Mouse (Mus musculus): ENCODE measurements around the gene Hebp1. TPM values are rescaled to one million over a fixed set of nuclear protein-coding genes. Genes with fewer than 3 reads are reported as not detected.
A peak's percentile ranks its signal among the peaks of the same experiment; 100 is the strongest.

Hebp1 gene
- polyA plus RNA-seq, 1 experiment from 2014 or later = 27.1 TPM

DNA sequence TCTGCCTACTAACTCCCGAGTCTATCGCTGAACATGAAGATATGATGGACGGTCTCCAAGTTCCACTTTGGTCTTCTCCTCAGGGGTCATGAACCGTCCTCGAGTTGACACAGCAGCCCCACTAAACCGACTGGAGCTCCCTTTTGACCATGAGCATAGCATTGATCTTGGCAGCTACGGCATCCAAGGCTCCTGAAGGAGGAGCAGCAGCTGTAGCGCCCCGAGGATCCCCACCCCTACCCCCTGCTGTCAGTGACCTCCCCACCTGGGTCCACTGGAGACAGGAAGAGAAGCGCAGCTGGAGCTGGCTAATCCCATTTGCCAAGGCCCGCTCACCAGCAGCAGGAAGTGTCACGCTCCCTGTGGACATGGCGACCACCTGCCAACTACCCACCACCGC, 26.1 kb downstream of the Hebp1 start:
- H3K4me2 ChIP-seq = no peak overlapping the region
- peaks cover 12% of the 10 kb centered on the region for H3K4me1 ChIP-seq
- no peak for ATAC-seq (replicated peaks; ENCODE audit: low FRiP score)
- no peak overlapping the region for H3K4me3 ChIP-seq (replicated peaks)
- H3K36me3 ChIP-seq = no peaks in the 10 kb centered on the region
- no peak overlapping the region for H3K9ac ChIP-seq
- no peaks in the 10 kb centered on the region for H3K9me3 ChIP-seq (replicated peaks)
- WGBS = 77% methylated on average over 14 of the region's 14 CpGs
- H3K27ac ChIP-seq = no peak overlapping the region
- no peaks in the 10 kb centered on the region for H3K27me3 ChIP-seq

DNA sequence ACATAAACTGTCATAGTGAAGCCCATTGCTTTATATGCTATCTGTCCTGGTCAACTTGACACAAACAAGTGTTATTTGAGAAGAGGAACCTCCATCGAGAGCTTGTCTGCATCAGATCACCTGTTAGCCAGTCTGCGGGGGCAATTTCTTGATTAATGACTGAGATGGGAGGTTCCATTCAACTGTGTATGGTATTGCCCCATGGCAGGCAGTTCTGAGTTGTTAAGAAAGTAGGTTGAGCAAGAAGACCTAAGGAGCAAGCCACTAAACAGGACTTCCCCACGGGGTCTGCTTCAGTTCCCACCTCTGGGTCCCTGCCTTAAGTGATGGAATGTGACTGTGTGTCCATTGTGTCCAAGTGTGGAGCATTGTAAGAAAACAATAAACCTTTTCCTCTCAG, 28.6 kb downstream of the Hebp1 start:
- H3K4me3 ChIP-seq (replicated peaks) = no peak overlapping the region
- no peak for ATAC-seq (replicated peaks; ENCODE audit: low FRiP score)
- H3K36me3 ChIP-seq = no peaks in the 10 kb centered on the region
- H3K4me2 ChIP-seq = no peak overlapping the region
- H3K9me3 ChIP-seq (replicated peaks) = no peaks in the 10 kb centered on the region
- H3K27ac ChIP-seq = no peak overlapping the region
- peaks cover 24% of the 10 kb centered on the region for H3K4me1 ChIP-seq
- H3K9ac ChIP-seq = no peak overlapping the region
- no peaks in the 10 kb centered on the region for H3K27me3 ChIP-seq
- WGBS = 79% methylated on average over 3 of the region's 3 CpGs

DNA sequence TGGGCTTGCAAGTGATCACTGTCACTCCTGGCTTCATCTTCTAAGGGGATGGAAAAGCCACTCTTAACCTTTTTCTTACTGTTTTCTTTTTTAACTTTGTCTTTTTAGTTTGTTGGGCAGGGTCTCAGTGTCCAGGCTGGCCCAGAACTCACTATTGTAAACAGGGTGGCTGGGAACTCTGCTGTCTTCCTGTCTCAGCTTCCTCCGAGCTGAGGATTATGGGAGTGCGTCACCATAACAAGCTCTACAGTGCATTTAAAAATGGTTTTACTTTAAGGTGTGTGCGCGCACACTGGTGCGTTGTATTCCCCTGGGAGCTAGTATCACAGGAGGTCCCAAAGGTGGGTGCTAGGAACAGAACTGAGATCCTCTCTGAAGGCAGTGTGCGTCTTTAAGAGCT, 29.4 kb downstream of the Hebp1 start:
- Histone ChIP-seq H3K27ac (peak overlapping the region; percentile 94), H3K4me3 (replicated peaks) (peak overlapping the region; percentile 70), H3K27me3 (no peaks in the 10 kb centered on the region), H3K36me3 (no peaks in the 10 kb centered on the region), H3K9ac (peak overlapping the region; percentile 66), H3K4me1 (peaks cover 24% of the 10 kb centered on the region), H3K9me3 (replicated peaks) (no peaks in the 10 kb centered on the region), H3K4me2 (peak overlapping the region; percentile 93)
- 79% methylated on average over 6 of the region's 6 CpGs for WGBS
- no peak for ATAC-seq (replicated peaks; ENCODE audit: low FRiP score)

DNA sequence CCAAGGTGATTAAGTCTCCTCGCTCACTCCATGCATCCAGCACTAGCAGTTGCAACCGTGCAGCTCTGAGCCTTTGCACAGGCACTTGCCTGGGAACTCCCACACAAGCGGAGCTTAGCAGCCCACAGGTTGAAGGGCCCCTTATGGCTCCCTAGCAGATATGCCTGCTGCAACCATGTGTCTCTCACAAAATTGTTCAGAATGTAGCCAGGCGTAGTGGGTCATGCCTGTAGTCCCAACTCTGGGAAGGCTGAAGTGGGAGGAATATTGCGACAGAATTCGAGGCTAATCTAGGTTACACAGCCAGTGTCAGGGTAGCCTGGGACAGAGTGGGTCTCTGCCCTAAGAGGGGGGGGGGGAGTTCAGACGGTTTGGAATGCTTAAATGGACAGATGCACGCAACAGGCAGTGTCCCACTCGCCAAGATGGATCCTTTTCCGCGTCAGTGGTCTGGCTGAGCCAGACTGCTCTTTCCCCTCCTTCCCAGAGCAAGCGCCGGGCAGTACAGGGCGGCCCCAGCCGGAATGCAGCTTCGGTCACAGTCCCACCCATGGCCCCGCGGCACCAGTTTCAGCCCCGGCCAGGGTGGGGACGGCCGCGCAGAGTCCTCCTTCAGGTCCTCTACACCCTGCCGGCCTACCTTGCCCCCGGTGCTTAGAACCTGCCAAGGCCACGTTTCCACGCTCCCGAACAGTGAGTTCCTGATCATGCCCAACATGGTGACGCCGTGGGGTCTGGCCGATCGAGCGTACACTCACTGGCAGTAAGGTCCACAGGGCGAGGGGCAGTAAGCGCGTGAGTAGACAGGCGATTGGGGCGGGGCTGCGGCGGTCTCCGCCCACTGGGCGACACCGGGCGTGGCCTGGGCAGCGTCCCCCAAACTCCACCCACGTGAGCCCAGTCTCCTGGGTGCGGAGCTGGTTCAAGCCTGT, 30.2 kb downstream of the Hebp1 start:
- Histone ChIP-seq H3K4me2 (peak overlapping the region; percentile 93), H3K4me1 (peaks cover 27% of the 10 kb centered on the region), H3K9me3 (replicated peaks) (no peaks in the 10 kb centered on the region), H3K4me3 (replicated peaks) (peak overlapping the region; percentile 70), H3K9ac (peak overlapping the region; percentile 66), H3K27me3 (no peaks in the 10 kb centered on the region), H3K27ac (peak overlapping the region; percentile 94), H3K36me3 (no peaks in the 10 kb centered on the region)
- peak; percentile 95 for ATAC-seq (replicated peaks; ENCODE audit: low FRiP score)
- 3% methylated on average over 46 of the region's 46 CpGs for WGBS

DNA sequence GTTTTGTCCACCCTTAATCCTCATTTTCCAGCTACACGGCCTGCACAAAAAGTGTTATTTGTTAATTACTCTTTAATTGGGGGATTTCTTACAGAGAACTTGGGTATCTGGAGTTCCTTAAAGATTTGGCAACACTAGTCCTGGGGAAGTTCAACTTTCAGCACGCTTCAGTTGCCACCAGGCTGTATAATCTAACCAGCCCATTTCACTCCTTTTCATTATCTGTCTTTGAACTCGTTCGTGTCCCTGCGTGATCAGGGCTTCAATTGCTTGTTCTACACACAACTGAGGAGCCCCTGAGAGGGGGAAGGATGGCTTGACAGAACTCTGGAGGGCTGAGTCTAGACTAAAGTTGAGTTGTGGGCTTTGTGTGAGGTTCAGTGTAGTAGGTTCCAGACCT, 31.1 kb downstream of the Hebp1 start:
- ATAC-seq (replicated peaks; ENCODE audit: low FRiP score) = no peak
- Histone ChIP-seq H3K4me2 (peak overlapping the region; percentile 93), H3K4me3 (replicated peaks) (peak overlapping the region; percentile 70; the same call in 1 of the 2 replicates), H3K4me1 (peaks cover 27% of the 10 kb centered on the region), H3K27me3 (no peaks in the 10 kb centered on the region), H3K9ac (0 out of 2 replicates have a peak overlapping the region, but pooled peaks have one; percentile 66), H3K27ac (peak overlapping the region; percentile 94; the same call in 1 of the 2 replicates), H3K9me3 (replicated peaks) (no peaks in the 10 kb centered on the region), H3K36me3 (no peaks in the 10 kb centered on the region)
- 63% methylated on average over 5 of the region's 5 CpGs for WGBS

DNA sequence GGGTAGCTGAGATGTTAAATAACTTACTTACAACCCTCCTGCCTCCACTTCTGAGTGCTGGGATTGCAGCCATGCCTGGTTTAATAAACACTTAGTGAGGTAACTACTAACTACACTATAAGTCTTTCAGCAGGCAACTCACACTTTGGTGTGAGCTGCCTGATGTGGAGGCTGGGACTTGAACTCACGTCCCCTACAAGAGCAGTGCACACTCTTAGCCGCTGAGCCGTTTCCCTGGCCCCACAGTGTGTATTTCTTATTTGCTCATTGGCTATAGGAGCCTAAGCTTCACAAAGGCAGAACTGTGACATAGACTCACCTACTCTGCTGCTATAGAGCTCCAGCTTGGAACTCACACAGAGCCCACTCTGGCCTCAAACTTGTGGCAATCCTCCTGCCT, 31.6 kb downstream of the Hebp1 start:
- ATAC-seq (replicated peaks; ENCODE audit: low FRiP score) = no peak
- no peaks in the 10 kb centered on the region for H3K27me3 ChIP-seq
- 0 out of 2 replicates have a peak overlapping the region, but pooled peaks have one; percentile 4 for H3K27ac ChIP-seq
- H3K9me3 ChIP-seq (replicated peaks) = no peaks in the 10 kb centered on the region
- no peaks in the 10 kb centered on the region for H3K36me3 ChIP-seq
- H3K4me3 ChIP-seq (replicated peaks) = no peak overlapping the region
- no peak overlapping the region for H3K9ac ChIP-seq
- WGBS = 77% methylated on average over 3 of the region's 3 CpGs
- no peak overlapping the region for H3K4me2 ChIP-seq
- H3K4me1 ChIP-seq = peaks cover 27% of the 10 kb centered on the region

- no peaks in the 10 kb centered on the region for H3K36me3 ChIP-seq
- H3K4me3 ChIP-seq (replicated peaks) = no peak overlapping the region
- 78% methylated on average over 2 of the region's 2 CpGs for WGBS
- ATAC-seq (replicated peaks; ENCODE audit: low FRiP score) = no peak; the same call in 1 of the 2 replicates
- no peaks in the 10 kb centered on the region for H3K27me3 ChIP-seq
- H3K4me1 ChIP-seq = peaks cover 27% of the 10 kb centered on the region
- H3K4me2 ChIP-seq = no peak overlapping the region
- H3K9ac ChIP-seq = no peak overlapping the region
- H3K9me3 ChIP-seq (replicated peaks) = no peaks in the 10 kb centered on the region
- H3K27ac ChIP-seq = no peak overlapping the region
Observed at GRCm38 (mm10) chr6:135165706-135166105, 32.1 kb downstream of the Hebp1 start.

GRCm38 (mm10) chr6:135165191-135165590, 32.6 kb downstream of the Hebp1 start:
- no peak overlapping the region for H3K4me3 ChIP-seq (replicated peaks)
- H3K9me3 ChIP-seq (replicated peaks) = no peaks in the 10 kb centered on the region
- no peak overlapping the region for H3K4me2 ChIP-seq
- H3K27ac ChIP-seq = no peak overlapping the region
- WGBS = 53% methylated on average over 3 of the region's 3 CpGs
- H3K4me1 ChIP-seq = peaks cover 27% of the 10 kb centered on the region
- no peak for ATAC-seq (replicated peaks; ENCODE audit: low FRiP score)
- H3K9ac ChIP-seq = no peak overlapping the region
- H3K27me3 ChIP-seq = no peaks in the 10 kb centered on the region
- no peaks in the 10 kb centered on the region for H3K36me3 ChIP-seq

DNA sequence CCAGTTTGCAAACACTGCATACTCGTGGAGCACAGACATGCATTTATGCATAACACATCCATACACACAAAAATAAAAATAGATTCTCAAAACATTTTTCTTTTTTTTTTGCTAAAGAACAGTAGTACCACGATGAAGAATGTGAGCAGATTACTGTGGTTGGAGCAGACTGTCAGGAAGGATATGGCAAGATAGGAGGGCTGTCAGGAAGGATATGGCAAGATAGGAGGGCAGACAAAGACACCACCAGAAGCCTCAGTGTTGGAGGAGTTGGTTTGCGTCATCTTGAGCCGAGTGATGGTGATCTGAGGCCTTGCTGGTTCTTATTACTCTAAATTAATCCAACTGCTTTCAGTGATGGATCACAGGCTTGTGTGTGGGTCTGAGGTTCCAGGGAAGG, 35.0 kb downstream of the Hebp1 start:
- ATAC-seq (replicated peaks; ENCODE audit: low FRiP score) = no peak
- Histone ChIP-seq H3K9ac (no peak overlapping the region), H3K27ac (no peak overlapping the region), H3K36me3 (no peaks in the 10 kb centered on the region), H3K4me1 (peaks cover 21% of the 10 kb centered on the region), H3K4me2 (no peak overlapping the region), H3K27me3 (no peaks in the 10 kb centered on the region), H3K4me3 (replicated peaks) (no peak overlapping the region), H3K9me3 (replicated peaks) (no peaks in the 10 kb centered on the region)
- WGBS = 75% methylated on average over 4 of the region's 4 CpGs

DNA sequence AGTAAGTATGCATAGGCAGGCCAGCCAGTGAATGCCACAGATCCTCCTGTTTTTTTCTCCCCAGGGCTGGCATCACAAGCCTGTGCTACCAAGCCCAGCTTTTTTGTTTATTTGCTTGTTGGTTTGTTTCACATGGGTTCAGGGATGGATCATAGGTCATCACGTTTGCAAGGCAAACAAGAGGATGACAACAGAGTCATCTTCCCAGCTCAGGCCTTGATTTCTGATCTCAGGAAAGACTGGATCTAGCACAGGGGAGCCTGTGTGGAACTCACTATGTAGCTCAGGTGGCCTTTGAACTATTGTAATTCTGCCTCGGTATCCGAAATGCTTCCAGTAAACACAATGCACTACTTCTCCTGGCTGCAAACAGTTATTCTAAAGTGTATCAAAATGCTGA, 35.5 kb downstream of the Hebp1 start:
- Histone ChIP-seq H3K36me3 (no peaks in the 10 kb centered on the region), H3K4me3 (replicated peaks) (no peak overlapping the region), H3K4me1 (peaks cover 17% of the 10 kb centered on the region), H3K9me3 (replicated peaks) (no peaks in the 10 kb centered on the region), H3K27me3 (no peaks in the 10 kb centered on the region), H3K27ac (no peak overlapping the region), H3K9ac (no peak overlapping the region), H3K4me2 (no peak overlapping the region)
- no peak for ATAC-seq (replicated peaks; ENCODE audit: low FRiP score)
- WGBS = 83% methylated on average over 3 of the region's 3 CpGs

DNA sequence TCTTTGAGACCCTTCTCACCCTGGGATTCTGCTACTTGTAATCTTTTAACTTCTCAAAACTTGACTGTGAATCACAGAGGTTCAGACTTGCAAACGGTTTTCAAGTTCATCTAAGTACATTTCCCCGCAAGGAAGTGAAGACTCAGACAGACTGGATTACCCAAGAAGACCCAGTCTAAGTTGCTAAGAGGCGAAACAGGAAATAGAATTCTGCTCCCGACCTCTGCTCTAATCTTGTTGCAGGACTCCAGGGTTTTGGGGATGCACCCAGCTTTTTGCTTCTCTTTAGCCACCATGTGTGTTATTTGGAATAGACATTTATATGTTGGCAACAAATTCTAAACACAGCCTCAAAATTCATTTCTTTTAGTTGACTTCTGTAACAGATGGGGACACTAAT, 36.5 kb downstream of the Hebp1 start:
- H3K9ac ChIP-seq = no peak overlapping the region
- no peaks in the 10 kb centered on the region for H3K27me3 ChIP-seq
- H3K4me3 ChIP-seq (replicated peaks) = no peak overlapping the region
- H3K36me3 ChIP-seq = no peaks in the 10 kb centered on the region
- no peaks in the 10 kb centered on the region for H3K9me3 ChIP-seq (replicated peaks)
- H3K4me2 ChIP-seq = no peak overlapping the region
- WGBS = 67% methylated on average over 4 of the region's 4 CpGs
- no peak for ATAC-seq (replicated peaks; ENCODE audit: low FRiP score)
- peaks cover 12% of the 10 kb centered on the region; the same call in 1 of the 2 replicates for H3K4me1 ChIP-seq
- H3K27ac ChIP-seq = no peak overlapping the region

GRCm38 (mm10) chr6:135158509-135158908, 39.3 kb downstream of the Hebp1 start:
- Histone ChIP-seq H3K27me3 (no peaks in the 10 kb centered on the region), H3K9ac (no peak overlapping the region), H3K36me3 (no peaks in the 10 kb centered on the region), H3K4me1 (peaks cover 2% of the 10 kb centered on the region; the same call in 1 of the 2 replicates), H3K4me3 (replicated peaks) (no peak overlapping the region), H3K9me3 (replicated peaks) (no peaks in the 10 kb centered on the region), H3K4me2 (no peak overlapping the region), H3K27ac (no peak overlapping the region)
- 63% methylated on average over 4 of the region's 4 CpGs for WGBS
- ATAC-seq (replicated peaks; ENCODE audit: low FRiP score) = no peak
